Mouse (Mus musculus): ENCODE results near the gene Rab30. TPM values are rescaled to one million over a fixed set of nuclear protein-coding genes. Genes with fewer than 3 reads are reported as not detected.

Rab30 gene
- total and polyA plus RNA-seq, 3 experiments: 39.1 to 105 (median 66.2) TPM

GRCm38 (mm10) chr7:92696395-92696794 is 45.0 kb upstream of the Rab30 start:
- Histone ChIP-seq H3K79me2 (replicated peaks; ENCODE audit: control insufficient read depth, extremely low read depth, insufficient read depth, poor library complexity, severe bottlenecking) (no peaks in the 10 kb centered on the region), H3K4me3 (replicated peaks in 1 of 3; ENCODE audit: low read depth in 2 of 3, low read length in 2 of 3, poor library complexity in 1 of 3) (no peak overlapping the region), H3K9me3 (replicated peaks; ENCODE audit: low read length) (no peaks in the 10 kb centered on the region), H3K36me3 (replicated peaks in 1 of 2; ENCODE audit: control insufficient read depth in 1 of 2, insufficient read depth in 1 of 2, low read length in 1 of 2) (no peaks in the 10 kb centered on the region), H3K9ac (ENCODE audit: insufficient read depth, low read depth) (no peak overlapping the region), H3K27ac (ENCODE audit: insufficient read depth, low read depth) (no peak overlapping the region), H3K4me1 (ENCODE audit: control insufficient read depth in 1 of 2, insufficient read depth in 2 of 2) (no peaks in the 10 kb centered on the region), H3K4me2 (ENCODE audit: insufficient read depth, low read depth, poor library complexity, severe bottlenecking) (no peak overlapping the region), H3K27me3 (replicated peaks) (no peaks in the 10 kb centered on the region)
- TF ChIP-seq MEF2A (IDR thresholded peaks at IDR 0.05; ENCODE audit: borderline replicate concordance, low read depth, low read length) (no peak), ETS1 (conservative IDR thresholded peaks at IDR 0.05; ENCODE audit: low read depth, low read length) (no peak), CTCF (conservative IDR thresholded peaks at IDR 0.05 in 1 of 2, IDR thresholded peaks at IDR 0.05 in 1 of 2; ENCODE audit: low read depth in 2 of 2, low read length in 2 of 2) (no peak), ZKSCAN1 (IDR thresholded peaks at IDR 0.05; ENCODE audit: borderline replicate concordance, low read depth, low read length) (no peak), POLR2AphosphoS2 (IDR thresholded peaks at IDR 0.05; ENCODE audit: low read depth, low read length) (no peak), MYC (IDR thresholded peaks at IDR 0.05; ENCODE audit: low read depth, low read length) (no peak), RAD21 (IDR thresholded peaks at IDR 0.05; ENCODE audit: low read depth, low read length) (no peak), MAFK (IDR thresholded peaks at IDR 0.05; ENCODE audit: insufficient replicate concordance, low read length) (no peak), PAX5 (IDR thresholded peaks at IDR 0.05; ENCODE audit: low read length) (no peak), IRF4 (IDR thresholded peaks at IDR 0.05; ENCODE audit: low read depth, low read length) (no peak), JUND (conservative IDR thresholded peaks at IDR 0.05; ENCODE audit: low read depth, low read length) (no peak), NELFE (IDR thresholded peaks at IDR 0.05; ENCODE audit: low read depth, low read length) (no peak), GABPA (IDR thresholded peaks at IDR 0.05; ENCODE audit: insufficient replicate concordance, low read depth, low read length) (no peak)
- in situ Hi-C loops (cut with MboI; ENCODE audit: low pct_ligation_motif_present, low pct_unique_long_range_greater_than_20kb, low sequenced_read_pairs): no loop called here
- DNase-seq (ENCODE audit: extremely low read depth): no peak
- dilution Hi-C loops (cut with MboI; ENCODE audit: extremely low pct_ligation_motif_present, extremely low pct_unique_long_range_greater_than_20kb, low sequenced_read_pairs): no loop called here

GRCm38 (mm10) chr7:92698770-92699169 is 42.6 kb upstream of the Rab30 start:
- dilution Hi-C loops (cut with MboI; ENCODE audit: extremely low pct_ligation_motif_present, extremely low pct_unique_long_range_greater_than_20kb, low sequenced_read_pairs) (no loop called here), in situ Hi-C loops (cut with MboI; ENCODE audit: low pct_ligation_motif_present, low pct_unique_long_range_greater_than_20kb, low sequenced_read_pairs) (no loop called here)
- Histone ChIP-seq H3K9ac (ENCODE audit: insufficient read depth, low read depth) (no peak overlapping the region), H3K36me3 (replicated peaks in 1 of 2; ENCODE audit: control insufficient read depth in 1 of 2, insufficient read depth in 1 of 2, low read length in 1 of 2) (no peaks in the 10 kb centered on the region), H3K27ac (ENCODE audit: insufficient read depth, low read depth) (no peak overlapping the region), H3K4me1 (ENCODE audit: control insufficient read depth in 1 of 2, insufficient read depth in 2 of 2) (no peaks in the 10 kb centered on the region), H3K27me3 (replicated peaks) (no peaks in the 10 kb centered on the region), H3K9me3 (replicated peaks; ENCODE audit: low read length) (no peaks in the 10 kb centered on the region), H3K4me2 (ENCODE audit: insufficient read depth, low read depth, poor library complexity, severe bottlenecking) (no peak overlapping the region), H3K4me3 (replicated peaks in 1 of 3; ENCODE audit: low read depth in 2 of 3, low read length in 2 of 3, poor library complexity in 1 of 3) (no peak overlapping the region), H3K79me2 (replicated peaks; ENCODE audit: control insufficient read depth, extremely low read depth, insufficient read depth, poor library complexity, severe bottlenecking) (no peaks in the 10 kb centered on the region)
- DNase-seq (ENCODE audit: extremely low read depth): no peak
- no peak for TF ChIP-seq HCFC1 (IDR thresholded peaks at IDR 0.05; ENCODE audit: low read depth, low read length)
- no peak for TF ChIP-seq ZKSCAN1 (IDR thresholded peaks at IDR 0.05; ENCODE audit: borderline replicate concordance, low read depth, low read length)
- no peak for TF ChIP-seq SIN3A (IDR thresholded peaks at IDR 0.05; ENCODE audit: low read length)
- TF ChIP-seq BHLHE40 (IDR thresholded peaks at IDR 0.05; ENCODE audit: low read depth, low read length): no peak
- TF ChIP-seq ELF1 (IDR thresholded peaks at IDR 0.05; ENCODE audit: low read depth, low read length): no peak
- TF ChIP-seq MEF2A (IDR thresholded peaks at IDR 0.05; ENCODE audit: borderline replicate concordance, low read depth, low read length): no peak
- no peak for TF ChIP-seq MAFK (IDR thresholded peaks at IDR 0.05; ENCODE audit: insufficient replicate concordance, low read length)
- TF ChIP-seq ZC3H11A (IDR thresholded peaks at IDR 0.05; ENCODE audit: low read depth, low read length): no peak
- TF ChIP-seq CHD1 (IDR thresholded peaks at IDR 0.05; ENCODE audit: low read depth, low read length): no peak
- no peak for TF ChIP-seq TCF12 (IDR thresholded peaks at IDR 0.05; ENCODE audit: low read depth, low read length)
- no peak for TF ChIP-seq JUND (conservative IDR thresholded peaks at IDR 0.05; ENCODE audit: low read depth, low read length)
- TF ChIP-seq TBP (conservative IDR thresholded peaks at IDR 0.05; ENCODE audit: low read depth, low read length): no peak
- TF ChIP-seq POLR2A (IDR thresholded peaks at IDR 0.05; ENCODE audit: low read depth, low read length): no peak
- no peak for TF ChIP-seq SMC3 (IDR thresholded peaks at IDR 0.05; ENCODE audit: low read depth, low read length)
- no peak for TF ChIP-seq NRF1 (IDR thresholded peaks at IDR 0.05; ENCODE audit: low read depth, low read length)
- TF ChIP-seq EP300 (IDR thresholded peaks at IDR 0.05; ENCODE audit: low read length): no peak
- no peak for TF ChIP-seq MAZ (IDR thresholded peaks at IDR 0.05; ENCODE audit: low read depth, low read length)
- TF ChIP-seq MAX (IDR thresholded peaks at IDR 0.05; ENCODE audit: low read length): no peak
- no peak for TF ChIP-seq MYC (IDR thresholded peaks at IDR 0.05; ENCODE audit: low read depth, low read length)
